Mouse (Mus musculus) limb, embryonic 14.5 days (tissue): ENCODE measurements around the gene Tmem151b. TPM values are rescaled to one million over a fixed set of nuclear protein-coding genes. Genes with fewer than 3 reads are reported as not detected.

Source experiments
- ATAC-seq: fragments of 200-750 bp; cut with Nextera tagmentation; 2 replicates; pipeline ENCODE4 v1.8.0; 2017; ENCODE audit warnings: low read depth, moderate number of reproducible peaks, moderate TSS enrichment; ENCODE audit not compliant: low FRiP score
- DNase-seq: peaks from one replicate; pipeline ENCODE4 v3.0.0-alpha.2; 2015; ENCODE audit warnings: low spot score
- H3K27ac ChIP-seq: fragments of 300-500 bp; sonication (generic); replicated peaks from 2 replicates; pipeline ENCODE4 v1.5.1; 2014; ENCODE audit warnings: low read depth, mild to moderate bottlenecking, low read length, moderate library complexity, mixed read lengths
- H3K27me3 ChIP-seq: fragments of 300-500 bp; sonication (generic); 2 replicates; pipeline ENCODE4 v1.6.1; 2014; ENCODE audit warnings: low read length, mixed read lengths; ENCODE audit not compliant: control insufficient read depth, insufficient read depth
- H3K36me3 ChIP-seq: fragments of 300-500 bp; sonication (generic); 2 replicates; pipeline ENCODE4 v1.6.1; 2014; ENCODE audit warnings: mild to moderate bottlenecking, low read length, moderate library complexity, mixed read lengths; ENCODE audit not compliant: control insufficient read depth, insufficient read depth
- H3K4me1 ChIP-seq: fragments of 300-500 bp; sonication (generic); 2 replicates; pipeline ENCODE4 v1.6.1; 2014; ENCODE audit warnings: antibody characterized with exemption, low read length, mixed read lengths; ENCODE audit not compliant: control insufficient read depth, insufficient read depth
- H3K4me2 ChIP-seq: fragments of 300-500 bp; sonication (generic); replicated peaks from 2 replicates; pipeline ENCODE4 v1.6.1; 2014; ENCODE audit warnings: low read depth, mild to moderate bottlenecking, low read length, moderate library complexity; ENCODE audit not compliant: severe bottlenecking
- H3K4me3 ChIP-seq: fragments of 300-500 bp; sonication (generic); replicated peaks from 2 replicates; pipeline ENCODE4 v1.5.1; 2014; ENCODE audit warnings: low read length
- H3K9ac ChIP-seq: fragments of 300-500 bp; sonication (generic); 2 replicates; pipeline ENCODE4 v1.6.1; 2014; ENCODE audit warnings: mild to moderate bottlenecking, low read depth, low read length, moderate library complexity; ENCODE audit not compliant: severe bottlenecking
- H3K9me3 ChIP-seq: fragments of 300-500 bp; sonication (generic); 2 replicates; pipeline ENCODE4 v1.6.1; 2016; ENCODE audit warnings: low read length; ENCODE audit not compliant: control insufficient read depth
- POLR2A ChIP-seq: fragments of 200-500 bp; IDR thresholded peaks from 2 replicates; pipeline ENCODE4 v1.8.0; 2012; ENCODE audit warnings: inconsistent platforms, mild to moderate bottlenecking, moderate library complexity, borderline replicate concordance; ENCODE audit not compliant: insufficient read depth, insufficient read length; ENCODE audit errors: extremely low read depth
- WGBS: fragments of 180-500 bp; shearing (Covaris S2); extraction: QIAGEN DNeasy Blood & Tissue Kit; methylation state at CpG from one replicate; pipeline ENCODE4 v1.1.7; 2014; 5-methylcytosine and 5-hydroxymethylcytosine counted together
- polyA plus RNA-seq, 2 experiments: library from polyadenylated mRNA; depleted of rRNA in 1 of 2; stranded (reverse) in 1 of 2; unstranded in 1 of 2; fragments of >200 nt; fragmentation: Nextera tagmentation in 1 of 2; extraction: Ambion mirVana in 1 of 2; gene quantifications; 2 replicates each; pipeline versions ENCODE4 v1.2.1 to v1.2.3; 2012 to 2014

Tmem151b gene
- polyA plus RNA-seq, 2 experiments: 2.9 to 6.1 TPM

GRCm38 (mm10) chr17:45588370-45588769, 38.9 kb upstream of the Tmem151b start:
- no peak overlapping the region for H3K27ac ChIP-seq
- no peaks in the 10 kb centered on the region for H3K9me3 ChIP-seq

DNA sequence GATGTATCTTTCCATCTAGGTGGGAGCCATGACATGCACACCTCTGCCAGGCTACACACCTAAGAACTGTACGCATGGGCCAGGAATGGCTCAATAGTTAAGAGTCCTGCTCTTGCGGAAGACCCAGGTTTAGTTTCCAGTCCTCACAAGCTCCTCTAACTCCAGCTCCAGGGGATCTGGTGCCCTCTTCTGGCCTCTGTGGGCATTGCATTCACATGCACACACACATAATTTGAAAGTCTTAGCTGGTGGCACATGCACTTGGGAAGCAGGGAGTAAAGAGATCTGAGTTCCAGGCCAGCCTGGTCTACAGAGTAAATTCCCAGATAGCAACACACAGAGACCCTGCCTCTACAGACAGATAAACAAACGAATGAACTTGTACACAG, 37.0 kb upstream of the Tmem151b start:
- H3K9me3 ChIP-seq: no peaks in the 10 kb centered on the region
- no peak overlapping the region for H3K9ac ChIP-seq
- no peak overlapping the region for H3K27ac ChIP-seq
- WGBS: 98% methylated on average over 3 of the region's 3 CpGs
- no peak for DNase-seq
- no peak overlapping the region for H3K4me3 ChIP-seq
- TF ChIP-seq POLR2A: no peak
- peaks cover 23% of the 10 kb centered on the region for H3K36me3 ChIP-seq
- ATAC-seq: no peak
- no peak overlapping the region for H3K4me2 ChIP-seq
- no peaks in the 10 kb centered on the region for H3K27me3 ChIP-seq
- H3K4me1 ChIP-seq: peaks cover 21% of the 10 kb centered on the region

More at GRCm38 (mm10) chr17:45588370-45588769, 38.9 kb upstream of the Tmem151b start:
- peaks cover 23% of the 10 kb centered on the region for H3K36me3 ChIP-seq
- ATAC-seq (no peak), DNase-seq (no peak)
- no peak overlapping the region for H3K4me3 ChIP-seq
- TF ChIP-seq POLR2A: no peak
- H3K9ac ChIP-seq: no peak overlapping the region
- no peak overlapping the region for H3K4me2 ChIP-seq
- peaks cover 33% of the 10 kb centered on the region for H3K4me1 ChIP-seq
- 93% methylated on average over 7 of the region's 7 CpGs for WGBS
- no peaks in the 10 kb centered on the region for H3K27me3 ChIP-seq

DNA sequence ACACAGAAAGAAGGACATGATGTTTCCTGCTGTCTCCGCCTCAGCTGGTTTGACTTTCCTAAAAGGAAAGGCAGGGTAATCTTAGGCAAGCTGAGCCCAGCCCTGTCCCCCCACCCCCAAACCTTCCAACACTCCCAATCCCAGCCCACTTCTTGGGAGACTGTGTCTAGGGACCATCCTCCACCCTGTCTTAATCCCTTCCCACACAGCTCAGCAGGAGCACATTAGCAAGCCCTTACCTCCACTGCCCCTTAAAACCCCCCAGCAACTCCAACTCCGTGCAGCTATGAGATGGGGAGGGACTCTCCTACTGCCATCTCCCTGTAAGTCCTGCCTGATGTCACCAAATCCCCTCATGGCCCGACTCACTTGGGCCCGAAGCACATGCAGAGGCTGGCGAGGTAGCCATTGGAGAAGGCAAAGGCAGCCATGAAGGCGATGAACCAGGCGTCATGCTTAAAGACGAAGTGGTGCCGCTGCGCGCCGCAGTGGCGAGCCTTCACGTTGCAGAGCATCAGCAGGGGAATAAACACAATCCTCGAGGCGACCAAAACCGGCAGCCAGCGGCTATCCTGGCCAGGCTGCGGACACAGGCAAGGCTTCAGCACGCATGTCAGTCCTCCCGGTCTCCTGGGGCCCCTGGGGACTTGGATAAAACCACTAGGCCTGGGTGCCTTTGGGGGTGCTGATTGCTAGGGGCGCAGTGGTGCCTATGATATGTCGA, 36.4 kb upstream of the Tmem151b start:
- WGBS: 66% methylated on average over 23 of the region's 23 CpGs
- no peak overlapping the region for H3K9ac ChIP-seq
- no peak for TF ChIP-seq POLR2A
- H3K27me3 ChIP-seq: no peaks in the 10 kb centered on the region
- H3K9me3 ChIP-seq: no peaks in the 10 kb centered on the region
- peaks cover 20% of the 10 kb centered on the region for H3K4me1 ChIP-seq
- ATAC-seq (no peak), DNase-seq (no peak)
- no peak overlapping the region for H3K4me2 ChIP-seq
- H3K36me3 ChIP-seq: peaks cover 23% of the 10 kb centered on the region
- peak overlapping the region; percentile 78; the same call in 1 of the 2 replicates for H3K27ac ChIP-seq
- no peak overlapping the region for H3K4me3 ChIP-seq

DNA sequence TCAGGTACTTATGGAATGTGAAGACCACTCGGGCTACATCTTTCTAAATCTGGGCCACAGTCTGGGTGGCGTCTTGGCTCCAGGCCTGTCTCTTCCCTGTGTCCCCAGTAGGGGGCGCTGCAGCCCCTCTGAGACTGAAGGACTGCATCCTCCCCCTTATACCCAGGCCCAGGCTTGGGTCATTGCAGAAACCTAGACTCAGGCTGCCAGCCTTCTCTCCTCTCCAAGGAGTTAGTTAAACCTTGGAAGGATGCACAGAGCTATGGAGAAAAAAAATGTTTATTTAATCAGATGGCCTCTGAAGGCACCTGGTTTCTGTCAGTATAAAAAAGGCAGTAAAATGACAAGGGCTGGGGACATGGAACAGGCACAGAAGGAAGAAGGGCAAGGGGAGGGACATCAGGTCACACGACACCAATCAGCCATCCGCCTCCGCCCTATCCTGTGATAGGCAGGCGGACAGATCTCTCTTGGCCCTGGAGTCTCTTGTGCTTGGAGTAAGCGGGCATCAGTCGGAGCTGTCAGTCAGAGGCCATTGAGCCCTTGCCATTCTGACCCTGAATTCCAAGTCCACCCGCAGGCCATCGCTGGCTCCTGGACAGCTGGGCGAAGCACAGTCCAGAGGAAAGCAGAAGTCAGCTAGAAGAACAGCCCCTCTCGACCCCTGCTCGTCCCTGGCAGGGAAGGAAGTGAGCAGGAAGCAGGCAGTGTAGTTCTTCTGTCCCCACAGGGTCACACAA, 35.6 kb upstream of the Tmem151b start:
- peak overlapping the region; percentile 11; the same call in 1 of the 2 replicates for H3K4me2 ChIP-seq
- 28% methylated on average over 14 of the region's 14 CpGs for WGBS
- peaks cover 23% of the 10 kb centered on the region for H3K36me3 ChIP-seq
- DNase-seq (peak; percentile 59), ATAC-seq (peak; percentile 46)
- peak overlapping the region; percentile 78 for H3K27ac ChIP-seq
- no peaks in the 10 kb centered on the region for H3K9me3 ChIP-seq
- TF ChIP-seq POLR2A: no peak
- H3K9ac ChIP-seq: peak overlapping the region; percentile 9; the same call in 1 of the 2 replicates
- H3K4me3 ChIP-seq: no peak overlapping the region
- no peaks in the 10 kb centered on the region for H3K27me3 ChIP-seq
- peaks cover 20% of the 10 kb centered on the region for H3K4me1 ChIP-seq

DNA sequence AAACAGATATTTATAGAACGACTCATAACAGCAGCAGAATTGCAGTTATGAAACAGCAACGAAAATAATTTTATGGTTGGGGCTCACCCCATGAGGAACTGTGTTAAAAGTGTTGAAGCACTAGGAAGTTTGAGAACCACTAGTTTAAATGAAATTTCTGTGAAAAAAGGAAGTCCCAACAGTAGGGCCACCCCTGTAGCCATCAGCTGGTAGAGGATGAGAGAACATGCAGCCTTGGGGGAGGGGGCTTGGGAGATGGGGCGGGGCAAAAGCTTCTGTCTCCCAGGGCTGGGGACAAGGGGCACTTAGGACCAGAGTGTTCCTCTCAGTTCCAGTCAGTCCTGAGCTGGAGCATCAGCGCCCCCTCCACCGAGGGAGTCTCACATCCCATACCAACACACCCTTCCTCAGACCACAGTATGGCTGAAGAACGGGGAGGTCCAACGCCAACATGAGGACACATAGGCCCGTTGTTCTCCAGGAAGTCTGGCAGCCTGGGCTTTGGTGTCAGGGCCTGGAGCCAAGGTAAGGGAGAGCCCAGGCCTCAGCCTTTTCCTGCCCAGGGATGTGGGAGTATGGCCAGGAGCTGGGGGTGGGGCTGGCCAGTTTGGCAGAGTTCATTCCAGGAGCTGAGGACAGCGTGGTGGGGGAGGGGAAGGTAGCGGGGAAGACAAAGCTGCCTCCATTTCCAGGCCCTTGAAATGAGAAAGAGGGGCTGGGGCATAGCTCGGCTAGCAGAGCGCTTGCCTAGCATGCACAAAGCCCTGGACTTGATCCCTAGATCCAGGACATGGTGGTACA, 34.8 kb upstream of the Tmem151b start:
- Histone ChIP-seq H3K9ac (peak overlapping the region; percentile 9), H3K9me3 (no peaks in the 10 kb centered on the region), H3K4me1 (peaks cover 20% of the 10 kb centered on the region), H3K27me3 (no peaks in the 10 kb centered on the region), H3K36me3 (peaks cover 16% of the 10 kb centered on the region), H3K27ac (peak overlapping the region; percentile 78), H3K4me2 (peak overlapping the region; percentile 11; the same call in 1 of the 2 replicates), H3K4me3 (no peak overlapping the region)
- ATAC-seq (peak; percentile 50), DNase-seq (peak; percentile 54)
- 35% methylated on average over 12 of the region's 12 CpGs for WGBS
- TF ChIP-seq POLR2A: no peak
